Mouse (Mus musculus) CH12.LX (cell line): ENCODE measurements at regions not wholly inside any gene's neighbourhood (a gene's known extent, or its start where the extent isn't known, plus 50 kb on each side); places are given as distances from the start of the nearest gene placed in this dataset.

Experiments used
- DNase-seq: peaks from one replicate; pipeline ENCODE4 v3.0.0-alpha.2; 2013; ENCODE audit errors: extremely low read depth
- H3K27ac ChIP-seq: 2 replicates; pipeline ENCODE4 v1.5.1; 2012; ENCODE audit warnings: low read depth, mild to moderate bottlenecking, control low read depth, moderate library complexity; ENCODE audit not compliant: insufficient read depth
- H3K27me3 ChIP-seq: replicated peaks from 2 replicates; pipeline ENCODE3; 2012; ENCODE audit warnings: inconsistent platforms
- H3K36me3 ChIP-seq, 2 experiments: replicated peaks in 1 of 2; 2 replicates each; pipeline versions ENCODE3 to v1.6.1; 2012; ENCODE audit warnings: inconsistent platforms in 1 of 2, low read length in 1 of 2, mild to moderate bottlenecking in 1 of 2, mixed read lengths in 1 of 2, moderate library complexity in 1 of 2; ENCODE audit not compliant: control insufficient read depth in 1 of 2, insufficient read depth in 1 of 2
- H3K4me1 ChIP-seq, 2 experiments: 2 replicates each; pipeline ENCODE4 v1.6.1; 2012; ENCODE audit warnings: inconsistent platforms in 1 of 2, moderate library complexity in 1 of 2; ENCODE audit not compliant: insufficient read depth in 2 of 2, control insufficient read depth in 1 of 2
- H3K4me2 ChIP-seq: 2 replicates; pipeline ENCODE4 v1.6.1; 2012; ENCODE audit warnings: low read depth, mild to moderate bottlenecking, control low read depth; ENCODE audit not compliant: poor library complexity, insufficient read depth, severe bottlenecking
- H3K4me3 ChIP-seq, 3 experiments: fragments of 150-350 bp in 1 of 3; sonication (generic) in 1 of 3; replicated peaks in 1 of 3; 2 replicates each; pipeline versions ENCODE3 to v1.5.1; 2011 to 2012; ENCODE audit warnings: low read depth in 2 of 3, low read length in 2 of 3, mild to moderate bottlenecking in 2 of 3, moderate library complexity in 2 of 3, control low read depth in 1 of 3, improper control_type of control experiment in 1 of 3, inconsistent platforms in 1 of 3, mixed read lengths in 1 of 3; ENCODE audit not compliant: poor library complexity in 1 of 3
- H3K79me2 ChIP-seq: replicated peaks from 2 replicates; pipeline ENCODE4 v1.6.1; 2012; ENCODE audit warnings: mild to moderate bottlenecking, moderate library complexity; ENCODE audit not compliant: control insufficient read depth, poor library complexity, insufficient read depth, severe bottlenecking; ENCODE audit errors: extremely low read depth
- H3K9ac ChIP-seq: 2 replicates; pipeline ENCODE4 v1.6.1; 2012; ENCODE audit warnings: low read depth, mild to moderate bottlenecking, control low read depth, moderate library complexity; ENCODE audit not compliant: insufficient read depth
- H3K9me3 ChIP-seq: replicated peaks from 2 replicates; pipeline ENCODE3; 2012; ENCODE audit warnings: low read length, inconsistent platforms, mixed read lengths
- BHLHE40 ChIP-seq: IDR thresholded peaks from 2 replicates; pipeline ENCODE4 v1.6.1; 2011; ENCODE audit warnings: mild to moderate bottlenecking, low read depth, low read length, improper control_type of control experiment
- CHD1 ChIP-seq: IDR thresholded peaks from 2 replicates; pipeline ENCODE4 v1.6.1; 2012; ENCODE audit warnings: low read depth, low read length, improper control_type of control experiment, inconsistent platforms
- CHD2 ChIP-seq: IDR thresholded peaks from 2 replicates; pipeline ENCODE4 v1.6.1; 2011; ENCODE audit warnings: low read length, improper control_type of control experiment
- EP300 ChIP-seq: IDR thresholded peaks from 2 replicates; pipeline ENCODE4 v1.6.1; 2011; ENCODE audit warnings: low read length, improper control_type of control experiment
- HCFC1 ChIP-seq: IDR thresholded peaks from 2 replicates; pipeline ENCODE4 v1.6.1; 2012; ENCODE audit warnings: low read depth, mild to moderate bottlenecking, inconsistent platforms, low read length, improper control_type of control experiment
- IRF4 ChIP-seq: IDR thresholded peaks from 2 replicates; pipeline ENCODE4 v1.6.1; 2014; ENCODE audit warnings: low read depth, mild to moderate bottlenecking, inconsistent platforms, low read length, improper control_type of control experiment
- JUN ChIP-seq: IDR thresholded peaks from 2 replicates; pipeline ENCODE4 v1.6.1; 2011; ENCODE audit warnings: low read depth, mild to moderate bottlenecking, low read length, improper control_type of control experiment, moderate library complexity; ENCODE audit not compliant: insufficient read depth
- MAFK ChIP-seq: IDR thresholded peaks from 2 replicates; pipeline ENCODE4 v1.6.1; 2011; ENCODE audit warnings: low read length, improper control_type of control experiment; ENCODE audit not compliant: insufficient replicate concordance
- MAX ChIP-seq: IDR thresholded peaks from 2 replicates; pipeline ENCODE4 v1.6.1; 2011; ENCODE audit warnings: low read length, improper control_type of control experiment
- MYC ChIP-seq: IDR thresholded peaks from 2 replicates; pipeline ENCODE4 v1.6.1; 2011; ENCODE audit warnings: low read depth, mild to moderate bottlenecking, improper control_type of control experiment, low read length
- PAX5 ChIP-seq: IDR thresholded peaks from 2 replicates; pipeline ENCODE4 v1.6.1; 2012; ENCODE audit warnings: low read length, inconsistent platforms, mixed read lengths
- TBP ChIP-seq: conservative IDR thresholded peaks from 2 replicates; pipeline ENCODE4 v1.6.1; 2011; ENCODE audit warnings: low read depth, low read length, improper control_type of control experiment
- TCF12 ChIP-seq: IDR thresholded peaks from 2 replicates; pipeline ENCODE4 v1.6.1; 2014; ENCODE audit warnings: low read depth, mild to moderate bottlenecking, inconsistent platforms, low read length, improper control_type of control experiment
- UBTF ChIP-seq: IDR thresholded peaks from 2 replicates; pipeline ENCODE4 v1.6.1; 2012; ENCODE audit warnings: low read depth, mild to moderate bottlenecking, inconsistent platforms, low read length, improper control_type of control experiment, moderate library complexity
- USF1 ChIP-seq: IDR thresholded peaks from 2 replicates; pipeline ENCODE4 v1.6.1; 2014; ENCODE audit warnings: low read depth, mild to moderate bottlenecking, inconsistent platforms, low read length, improper control_type of control experiment
- dilution Hi-C: fragments of 300-500 bp; cut with MboI; formaldehyde crosslinking; loops from 2 replicates; pipeline ENCODE4 v1.14.3; 2020; ENCODE audit warnings: low sequenced_read_pairs; ENCODE audit not compliant: extremely low pct_unique_long_range_greater_than_20kb, extremely low pct_ligation_motif_present
- in situ Hi-C: fragments of 300-500 bp; cut with MboI; formaldehyde crosslinking; loops from 3 replicates; pipeline ENCODE4 v1.14.3; 2019; ENCODE audit warnings: low sequenced_read_pairs, low pct_ligation_motif_present, low pct_unique_long_range_greater_than_20kb, mixed read lengths

DNA sequence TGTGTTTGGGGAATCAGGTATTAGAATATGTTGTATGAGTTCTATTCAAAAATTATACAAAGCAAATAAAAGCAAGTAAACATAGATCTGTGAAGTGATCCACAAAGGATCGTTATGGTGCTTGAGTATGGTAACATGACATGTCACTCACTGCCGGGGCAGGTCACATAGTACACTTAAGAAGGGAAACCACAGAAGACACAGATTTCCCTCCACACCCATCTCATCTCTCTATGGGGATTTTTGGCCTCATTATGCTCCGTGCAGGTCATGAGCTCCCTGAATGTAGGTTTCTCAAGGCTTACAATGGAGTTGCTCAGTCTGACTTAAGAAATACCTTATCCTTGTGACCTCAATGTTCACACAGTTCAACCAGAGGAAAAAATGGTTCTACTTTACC, 1034.8 kb upstream of the Zfp386 start:
- no peaks in the 10 kb centered on the region for H3K27me3 ChIP-seq
- dilution Hi-C loops, result no loop called here
- no peak for TF ChIP-seq CHD2
- no peak for TF ChIP-seq TBP
- TF ChIP-seq IRF4, result no peak
- TF ChIP-seq PAX5, result no peak
- TF ChIP-seq EP300, result no peak
- TF ChIP-seq JUN, result no peak
- TF ChIP-seq HCFC1, result no peak
- TF ChIP-seq UBTF, result no peak
- no peak for TF ChIP-seq MAX
- no peak for TF ChIP-seq TCF12
- H3K9me3 ChIP-seq, result peaks cover 7% of the 10 kb centered on the region
- in situ Hi-C loops, result no loop called here
- no peaks in the 10 kb centered on the region for H3K36me3 ChIP-seq
- no peak for DNase-seq
- H3K4me3 ChIP-seq, result no peak overlapping the region
- no peak overlapping the region for H3K9ac ChIP-seq
- no peak overlapping the region for H3K4me2 ChIP-seq
- H3K79me2 ChIP-seq, result no peaks in the 10 kb centered on the region
- H3K4me1 ChIP-seq, result no peaks in the 10 kb centered on the region
- H3K27ac ChIP-seq, result no peak overlapping the region

DNA sequence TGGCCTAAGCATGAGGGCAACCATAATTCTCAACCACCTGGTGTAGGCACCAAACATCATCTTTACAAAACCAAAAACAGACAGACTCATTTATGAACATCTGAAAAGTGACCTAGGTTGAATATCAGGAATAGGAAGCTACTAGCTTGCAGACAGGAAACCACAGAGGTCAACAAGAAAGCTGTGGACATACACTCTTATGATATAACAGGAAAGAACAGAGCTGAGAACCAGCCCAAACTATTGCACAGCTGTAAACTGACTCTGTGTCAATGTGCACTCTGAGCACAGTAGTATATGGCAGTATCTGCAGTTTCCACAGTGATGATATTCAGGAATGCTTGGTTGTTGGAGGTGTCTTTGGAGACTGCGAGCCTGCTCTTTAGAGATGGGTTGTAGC, 1023.8 kb upstream of the Zfp386 start:
- in situ Hi-C loops (no loop called here), dilution Hi-C loops (no loop called here)
- no peak overlapping the region for H3K4me3 ChIP-seq
- H3K79me2 ChIP-seq, result no peaks in the 10 kb centered on the region
- no peak overlapping the region for H3K4me2 ChIP-seq
- no peaks in the 10 kb centered on the region for H3K4me1 ChIP-seq
- DNase-seq, result no peak
- H3K36me3 ChIP-seq, result no peaks in the 10 kb centered on the region
- H3K27ac ChIP-seq, result no peak overlapping the region
- no peaks in the 10 kb centered on the region for H3K27me3 ChIP-seq
- H3K9ac ChIP-seq, result no peak overlapping the region
- peaks cover 4% of the 10 kb centered on the region for H3K9me3 ChIP-seq
- no peak for TF ChIP-seq JUN
- TF ChIP-seq MAX, result no peak
- TF ChIP-seq CHD1, result no peak
- TF ChIP-seq MYC, result no peak
- no peak for TF ChIP-seq MAFK
- TF ChIP-seq USF1, result no peak
- no peak for TF ChIP-seq BHLHE40
